Mouse (Mus musculus) forebrain, postnatal 0 days (tissue): ENCODE measurements around the gene Ifrd2. TPM values are rescaled to one million over a fixed set of nuclear protein-coding genes. Genes with fewer than 3 reads are reported as not detected.
A peak's percentile ranks its signal among the peaks of the same experiment; 100 is the strongest.

Source experiments
- ATAC-seq: fragments of 200-750 bp; cut with Nextera tagmentation; 2 replicates; pipeline ENCODE4 v1.8.0; 2017; ENCODE audit warnings: mild to moderate bottlenecking, moderate library complexity
- DNase-seq: peaks from one replicate; pipeline ENCODE4 v3.0.0-alpha.2; 2015
- H3K27ac ChIP-seq: fragments of 300-500 bp; sonication (generic); 2 replicates; pipeline ENCODE4 v1.5.1; 2014; ENCODE audit warnings: low read depth, mild to moderate bottlenecking, antibody characterized with exemption, low read length, moderate library complexity, mixed read lengths
- H3K27me3 ChIP-seq: fragments of 300-500 bp; sonication (generic); 2 replicates; pipeline ENCODE4 v1.6.1; 2014; ENCODE audit warnings: mild to moderate bottlenecking, low read length, mixed read lengths; ENCODE audit not compliant: insufficient read depth
- H3K36me3 ChIP-seq: fragments of 300-500 bp; sonication (generic); 2 replicates; pipeline ENCODE4 v1.6.1; 2014; ENCODE audit warnings: mild to moderate bottlenecking, moderate library complexity; ENCODE audit not compliant: insufficient read depth
- H3K4me1 ChIP-seq: fragments of 300-500 bp; sonication (generic); 2 replicates; pipeline ENCODE4 v1.6.1; 2014; ENCODE audit warnings: antibody characterized with exemption; ENCODE audit not compliant: insufficient read depth
- H3K4me2 ChIP-seq: fragments of 300-500 bp; sonication (generic); 2 replicates; pipeline ENCODE4 v1.6.1; 2014; ENCODE audit warnings: low read depth, mild to moderate bottlenecking, moderate library complexity
- H3K4me3 ChIP-seq: fragments of 300-500 bp; sonication (generic); 2 replicates; pipeline ENCODE4 v1.5.1; 2014; ENCODE audit warnings: low read depth, low read length, mixed read lengths
- H3K9ac ChIP-seq: fragments of 300-500 bp; sonication (generic); 2 replicates; pipeline ENCODE4 v1.6.1; 2014; ENCODE audit warnings: mild to moderate bottlenecking
- H3K9me3 ChIP-seq: fragments of 300-500 bp; sonication (generic); 2 replicates; pipeline ENCODE4 v1.6.1; 2016; ENCODE audit warnings: low read length
- CTCF ChIP-seq: sonication (generic); IDR thresholded peaks from 2 replicates; pipeline ENCODE4 v1.5.1; 2016; ENCODE audit warnings: antibody characterized with exemption, control low read depth, low read depth
- WGBS: fragments of 180-500 bp; shearing (Covaris S2); extraction: QIAGEN DNeasy Blood & Tissue Kit; methylation state at CpG from one replicate; pipeline ENCODE4 v1.1.7; 2014; 5-methylcytosine and 5-hydroxymethylcytosine counted together
- polyA plus RNA-seq: library from polyadenylated mRNA; unstranded; fragments of >200 nt; fragmentation: Nextera tagmentation; extraction: Ambion mirVana; gene quantifications from 2 replicates; pipeline ENCODE4 v1.2.1, GENCODE M21; 2015
- total RNA-seq: library from RNA; depleted of rRNA; stranded (reverse); fragments of >200 nt; gene quantifications from 2 replicates; pipeline ENCODE4 v1.2.3, GENCODE M21; 2014

Ifrd2 gene
- total and polyA plus RNA-seq, 2 experiments from 2014 or later = 7.4 to 13.8 TPM

DNA sequence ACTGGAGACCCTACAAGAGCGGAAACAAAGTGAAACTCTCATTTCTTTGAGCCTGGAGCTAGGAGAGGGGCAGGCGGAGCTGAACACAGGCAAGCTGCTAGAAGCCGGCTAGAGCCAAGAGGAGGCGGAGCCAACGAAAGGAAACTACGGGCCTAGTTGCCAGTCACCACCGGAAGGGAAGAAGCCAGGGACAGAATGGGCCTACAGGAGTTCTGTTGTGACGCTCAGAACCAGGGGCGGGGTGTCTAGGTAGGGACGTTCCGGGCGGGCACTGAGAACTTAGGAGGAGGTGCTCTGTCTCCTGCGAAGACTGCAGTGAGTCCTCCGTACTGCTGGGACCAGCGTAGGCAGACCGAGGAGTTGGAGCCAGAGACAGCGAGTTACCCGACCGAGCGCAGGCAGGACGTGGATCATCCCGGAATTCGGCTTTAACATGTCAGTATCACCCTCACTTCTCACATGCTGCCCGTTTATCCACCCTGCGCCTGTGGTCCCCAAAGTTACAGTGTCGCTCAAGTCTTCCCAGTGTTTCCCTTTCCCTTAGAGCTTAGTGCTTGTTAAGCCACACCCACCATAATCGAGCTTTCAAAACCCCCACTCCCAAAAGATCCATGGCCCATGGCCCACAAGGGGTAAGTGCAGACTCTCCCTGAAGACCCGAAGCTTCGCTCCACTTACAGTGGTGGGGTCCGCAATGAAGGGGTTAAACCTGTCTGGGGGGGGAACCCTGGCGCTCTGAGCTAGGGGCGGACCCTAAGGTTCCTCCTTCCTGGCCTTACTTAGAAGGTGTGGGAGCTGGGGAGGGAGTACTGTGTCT lies 6.7 kb upstream of the Ifrd2 start, which contains the start of gene Hyal3:
Hyal3 (plus strand) TSS at position 318 of the 817 bp plus-strand sequence.
- Histone ChIP-seq H3K27ac (peak within 1 kb of the TSS; percentile 81), H3K4me3 (peak within 1 kb of the TSS; percentile 57), H3K9ac (peak within 1 kb of the TSS; percentile 68), H3K4me2 (peak within 1 kb of the TSS; percentile 83), H3K36me3 (peaks cover 5% of the 10 kb centered on the region; the same call in 1 of the 2 replicates), H3K4me1 (peaks cover 6% of the 10 kb centered on the region; the same call in 1 of the 2 replicates), H3K9me3 (no peaks in the 10 kb centered on the region), H3K27me3 (no peaks in the 10 kb centered on the region)
- no peak for TF ChIP-seq CTCF
- DNase-seq = peak; percentile 92
- peak; percentile 91 for ATAC-seq
- under 1% methylated on average over 32 of the region's 32 CpGs for WGBS

DNA sequence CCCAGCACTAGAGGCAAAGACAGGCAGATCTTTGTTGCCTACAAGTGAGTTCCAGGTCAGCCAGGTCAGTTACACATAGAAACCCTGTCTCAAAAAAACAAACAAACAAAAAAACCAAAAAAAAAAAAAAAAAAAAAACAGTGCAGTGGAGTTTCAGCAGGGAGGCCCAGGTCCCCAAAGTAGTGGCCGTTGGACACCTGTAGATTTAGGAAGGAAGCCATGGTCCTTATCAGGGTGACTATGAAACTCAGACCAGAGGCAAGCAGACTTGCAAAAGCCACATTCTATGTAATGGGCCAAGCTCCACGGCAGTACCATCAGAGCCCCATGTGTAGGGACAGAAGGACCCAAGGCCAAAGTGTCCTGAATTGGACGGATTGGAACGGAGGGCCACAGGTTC lies 5.9 kb upstream of the Ifrd2 start:
- H3K27ac ChIP-seq = 0 out of 2 replicates have a peak overlapping the region, but pooled peaks have one; percentile 81

DNA sequence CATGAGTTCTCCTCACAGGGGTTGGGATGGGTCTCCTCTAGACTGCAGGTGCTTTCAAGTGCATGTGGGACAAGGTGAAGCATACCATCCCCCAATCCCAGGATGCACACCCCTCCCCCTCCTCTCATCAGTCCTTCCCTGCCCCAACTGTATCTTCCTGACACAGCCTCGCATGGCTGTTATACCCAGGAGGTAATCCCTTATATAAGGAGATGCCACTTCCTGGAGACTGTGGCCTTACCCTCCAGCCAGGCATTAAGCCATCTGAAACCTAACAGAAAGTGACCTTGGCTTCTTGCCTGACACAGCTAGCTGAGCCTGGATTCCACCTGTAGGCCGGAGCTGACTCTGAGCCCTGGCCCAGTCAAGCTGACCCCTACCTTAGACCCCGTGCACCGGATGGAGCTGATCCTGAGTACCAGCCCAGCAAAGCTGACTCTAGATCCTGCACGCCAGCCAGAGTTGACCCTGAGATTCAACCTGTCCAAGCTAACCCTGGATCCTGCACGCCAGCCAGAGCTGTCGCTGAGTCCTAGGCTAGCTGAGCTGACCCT lies 4.9 kb upstream of the Ifrd2 start:
- H3K36me3 ChIP-seq = peaks cover 5% of the 10 kb centered on the region; the same call in 1 of the 2 replicates
- no peak overlapping the region for H3K27ac ChIP-seq
- peaks cover 6% of the 10 kb centered on the region; the same call in 1 of the 2 replicates for H3K4me1 ChIP-seq
- no peaks in the 10 kb centered on the region for H3K9me3 ChIP-seq
- H3K9ac ChIP-seq = no peak overlapping the region
- H3K4me3 ChIP-seq = no peak overlapping the region
- ATAC-seq (no peak), DNase-seq (no peak)
- no peak overlapping the region for H3K4me2 ChIP-seq
- WGBS = 89% methylated on average over 7 of the region's 7 CpGs
- H3K27me3 ChIP-seq = no peaks in the 10 kb centered on the region
- no peak for TF ChIP-seq CTCF

More for the DNA sequence above, 5.9 kb upstream of the Ifrd2 start:
- peaks cover 5% of the 10 kb centered on the region; the same call in 1 of the 2 replicates for H3K36me3 ChIP-seq
- H3K9ac ChIP-seq = peak overlapping the region; percentile 68; the same call in 1 of the 2 replicates
- 86% methylated on average over 4 of the region's 4 CpGs for WGBS
- no peak for TF ChIP-seq CTCF
- peak overlapping the region; percentile 57 for H3K4me3 ChIP-seq
- H3K27me3 ChIP-seq = no peaks in the 10 kb centered on the region
- H3K9me3 ChIP-seq = no peaks in the 10 kb centered on the region
- H3K4me2 ChIP-seq = peak overlapping the region; percentile 83
- DNase-seq = no peak
- H3K4me1 ChIP-seq = peaks cover 6% of the 10 kb centered on the region; the same call in 1 of the 2 replicates
- no peak for ATAC-seq

DNA sequence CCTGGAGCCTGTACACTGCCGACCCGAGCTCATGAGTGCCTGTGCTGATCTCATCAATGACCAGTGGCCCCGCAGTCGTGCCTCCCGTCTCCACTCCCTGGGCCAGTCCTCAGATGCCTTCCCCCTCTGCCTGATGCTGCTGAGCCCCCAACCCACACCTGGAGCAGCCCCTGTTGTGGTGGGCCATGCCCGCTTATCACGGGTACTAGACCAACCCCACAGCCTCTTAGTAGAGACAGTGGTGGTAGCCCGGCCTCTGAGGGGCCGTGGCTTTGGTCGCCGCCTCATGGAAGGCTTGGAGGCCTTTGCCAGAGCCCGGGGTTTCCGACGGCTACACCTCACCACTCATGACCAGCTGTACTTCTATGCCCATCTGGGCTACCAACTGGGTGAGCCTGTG lies 4.3 kb upstream of the Ifrd2 start:
- ATAC-seq (no peak), DNase-seq (no peak)
- Histone ChIP-seq H3K36me3 (peaks cover 5% of the 10 kb centered on the region; the same call in 1 of the 2 replicates), H3K27me3 (no peaks in the 10 kb centered on the region), H3K4me1 (peaks cover 8% of the 10 kb centered on the region), H3K27ac (no peak overlapping the region), H3K9me3 (no peaks in the 10 kb centered on the region), H3K4me2 (no peak overlapping the region), H3K9ac (no peak overlapping the region), H3K4me3 (no peak overlapping the region)
- no peak for TF ChIP-seq CTCF
- 91% methylated on average over 14 of the region's 14 CpGs for WGBS

DNA sequence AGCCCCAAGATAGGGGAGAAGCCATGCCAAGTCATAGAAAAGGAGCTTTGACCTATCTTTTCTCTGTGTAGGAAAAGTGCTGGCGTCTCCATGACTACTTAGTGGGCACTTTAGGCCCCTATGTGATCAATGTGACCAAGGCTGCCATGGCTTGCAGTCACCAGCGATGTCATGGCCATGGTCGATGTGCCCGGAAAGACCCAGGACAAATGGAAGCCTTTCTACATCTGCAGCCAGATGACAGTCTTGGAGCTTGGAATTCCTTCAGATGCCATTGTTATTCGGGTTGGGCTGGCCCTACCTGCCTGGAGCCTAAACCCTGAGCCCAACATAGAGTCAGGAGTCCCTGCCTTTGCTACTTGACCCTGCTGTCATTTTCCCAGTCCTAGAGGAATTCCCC lies 938 bp upstream of the Ifrd2 start:
- no peak for TF ChIP-seq CTCF
- H3K4me3 ChIP-seq = no peak overlapping the region
- no peak for DNase-seq
- no peaks in the 10 kb centered on the region for H3K9me3 ChIP-seq
- no peak overlapping the region for H3K27ac ChIP-seq
- no peak for ATAC-seq
- H3K9ac ChIP-seq = no peak overlapping the region
- WGBS = 93% methylated on average over 5 of the region's 5 CpGs
- H3K27me3 ChIP-seq = no peaks in the 10 kb centered on the region
- peaks cover 23% of the 10 kb centered on the region for H3K36me3 ChIP-seq
- peaks cover 6% of the 10 kb centered on the region; the same call in 1 of the 2 replicates for H3K4me1 ChIP-seq
- H3K4me2 ChIP-seq = no peak overlapping the region

DNA sequence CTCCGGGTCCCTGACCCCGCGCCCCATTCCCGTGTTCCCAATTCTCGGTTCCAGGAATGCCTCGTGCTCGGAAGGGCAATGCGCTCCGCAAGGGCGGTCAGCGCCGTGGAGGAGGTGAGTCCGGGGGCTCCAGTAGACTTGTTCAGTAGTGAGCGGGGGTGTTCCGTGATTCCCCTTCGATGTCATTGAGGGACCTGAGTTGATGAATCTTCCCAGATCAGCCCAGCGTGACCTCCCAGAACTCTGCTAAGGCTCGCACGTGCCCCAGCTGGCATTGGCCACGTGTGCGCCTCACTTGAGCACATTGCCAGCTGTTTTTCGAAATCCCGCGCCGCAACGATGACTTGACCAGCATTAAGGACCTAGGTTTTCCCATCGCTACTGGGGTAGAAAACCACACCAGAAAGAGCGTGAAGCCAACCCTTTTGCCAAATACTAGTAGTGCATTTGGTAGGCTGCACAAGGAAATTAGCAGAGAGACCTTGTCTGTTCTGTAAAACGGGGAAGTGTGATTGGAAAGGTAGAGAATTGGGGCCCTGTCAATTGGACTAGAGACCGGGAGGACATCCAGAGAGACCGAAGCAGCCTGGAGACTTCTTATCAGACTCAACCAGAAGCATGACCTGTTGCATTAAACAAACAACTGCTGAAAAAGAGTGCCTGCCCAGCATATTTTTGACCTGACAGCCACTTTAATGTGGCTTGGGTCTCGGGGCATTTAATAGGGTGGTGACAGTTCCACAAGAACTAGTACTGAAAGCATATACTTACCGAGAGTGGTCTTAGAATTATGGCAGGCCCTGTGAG lies 594 bp downstream of the Ifrd2 start:
- Histone ChIP-seq H3K27ac (no peak overlapping the region), H3K4me2 (peak overlapping the region; percentile 74), H3K4me3 (peak overlapping the region; percentile 70), H3K9me3 (no peaks in the 10 kb centered on the region), H3K9ac (peak overlapping the region; percentile 52), H3K4me1 (peaks cover 6% of the 10 kb centered on the region; the same call in 1 of the 2 replicates), H3K36me3 (peaks cover 30% of the 10 kb centered on the region), H3K27me3 (no peaks in the 10 kb centered on the region)
- DNase-seq (no peak), ATAC-seq (peak; percentile 19)
- WGBS = 7% methylated on average over 33 of the region's 33 CpGs
- no peak for TF ChIP-seq CTCF
